Mouse (Mus musculus) lung, embryonic 14.5 days (tissue): Measurements from ENCODE around the gene Pcsk2. TPM values are rescaled to one million over a fixed set of nuclear protein-coding genes. Genes with fewer than 3 reads are reported as not detected.

Experiments
- ATAC-seq: fragments of 200-750 bp; cut with Nextera tagmentation; 2 replicates; pipeline ENCODE4 v1.8.0; 2017; ENCODE audit warnings: mild to moderate bottlenecking, moderate TSS enrichment, moderate library complexity; ENCODE audit not compliant: insufficient read depth
- DNase-seq: peaks from one replicate; pipeline ENCODE4 v3.0.0-alpha.2; 2015
- H3K27ac ChIP-seq: fragments of 300-500 bp; sonication (generic); 2 replicates; pipeline ENCODE4 v1.5.1; 2014; ENCODE audit warnings: low read depth, mild to moderate bottlenecking, moderate library complexity
- H3K27me3 ChIP-seq: fragments of 300-500 bp; sonication (generic); 2 replicates; pipeline ENCODE4 v1.6.1; 2014; ENCODE audit warnings: low read length, control low read depth; ENCODE audit not compliant: insufficient read depth
- H3K36me3 ChIP-seq: fragments of 300-500 bp; sonication (generic); 2 replicates; pipeline ENCODE4 v1.6.1; 2014; ENCODE audit warnings: control low read depth; ENCODE audit not compliant: insufficient read depth
- H3K4me1 ChIP-seq: fragments of 300-500 bp; sonication (generic); 2 replicates; pipeline ENCODE4 v1.6.1; 2014; ENCODE audit warnings: antibody characterized with exemption, control low read depth; ENCODE audit not compliant: insufficient read depth
- H3K4me2 ChIP-seq: fragments of 300-500 bp; sonication (generic); 2 replicates; pipeline ENCODE4 v1.6.1; 2014; ENCODE audit warnings: mild to moderate bottlenecking
- H3K4me3 ChIP-seq: fragments of 300-500 bp; sonication (generic); 2 replicates; pipeline ENCODE4 v1.5.1; 2014; ENCODE audit warnings: low read depth, low read length
- H3K9ac ChIP-seq: fragments of 300-500 bp; sonication (generic); 2 replicates; pipeline ENCODE4 v1.6.1; 2014
- H3K9me3 ChIP-seq: fragments of 300-500 bp; sonication (generic); 2 replicates; pipeline ENCODE4 v1.6.1; 2016; ENCODE audit warnings: low read depth, low read length, control low read depth
- CTCF ChIP-seq: IDR thresholded peaks from 2 replicates; pipeline ENCODE4 v1.5.1; 2016; ENCODE audit warnings: antibody characterized with exemption, low read depth
- WGBS: fragments of 180-500 bp; shearing (Covaris S2); extraction: QIAGEN DNeasy Blood & Tissue Kit; methylation state at CpG from one replicate; pipeline ENCODE4 v1.1.7; 2014; 5-methylcytosine and 5-hydroxymethylcytosine counted together
- polyA plus RNA-seq: library from polyadenylated mRNA; unstranded; fragments of >200 nt; fragmentation: Nextera tagmentation; extraction: Ambion mirVana; gene quantifications from 2 replicates; pipeline ENCODE4 v1.2.1, GENCODE M21; 2014

Pcsk2 gene
- polyA plus RNA-seq, 1 experiment from 2014 or later, result 0.04 TPM

DNA sequence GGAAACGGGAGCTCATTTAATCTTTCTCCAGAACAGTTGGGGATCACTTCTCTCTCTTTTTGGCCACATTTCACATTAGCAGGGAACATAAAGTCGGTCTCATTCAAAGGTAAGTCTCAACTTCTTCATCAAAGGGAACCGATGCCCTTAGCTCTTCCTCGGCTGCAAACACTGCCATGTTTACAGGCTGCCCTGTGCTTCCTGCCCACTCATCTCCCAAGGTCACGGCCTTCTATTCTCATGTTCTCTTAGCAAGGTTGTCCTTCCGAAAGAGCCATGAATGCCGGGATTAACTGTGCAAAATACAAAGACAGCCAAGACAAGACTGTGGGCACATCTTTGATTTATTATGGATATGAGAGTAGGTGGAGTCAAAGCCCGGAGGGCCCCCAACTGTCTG, 178.8 kb downstream of the Pcsk2 start:
- no peak overlapping the region for H3K4me3 ChIP-seq
- TF ChIP-seq CTCF, result no peak
- ATAC-seq, result no peak
- 69% methylated on average over 8 of the region's 8 CpGs for WGBS
- H3K4me2 ChIP-seq, result no peak overlapping the region
- H3K9me3 ChIP-seq, result no peaks in the 10 kb centered on the region
- no peak overlapping the region for H3K27ac ChIP-seq
- no peaks in the 10 kb centered on the region for H3K27me3 ChIP-seq
- no peaks in the 10 kb centered on the region for H3K36me3 ChIP-seq
- H3K9ac ChIP-seq, result no peak overlapping the region
- no peaks in the 10 kb centered on the region for H3K4me1 ChIP-seq
- DNase-seq, result no peak

DNA sequence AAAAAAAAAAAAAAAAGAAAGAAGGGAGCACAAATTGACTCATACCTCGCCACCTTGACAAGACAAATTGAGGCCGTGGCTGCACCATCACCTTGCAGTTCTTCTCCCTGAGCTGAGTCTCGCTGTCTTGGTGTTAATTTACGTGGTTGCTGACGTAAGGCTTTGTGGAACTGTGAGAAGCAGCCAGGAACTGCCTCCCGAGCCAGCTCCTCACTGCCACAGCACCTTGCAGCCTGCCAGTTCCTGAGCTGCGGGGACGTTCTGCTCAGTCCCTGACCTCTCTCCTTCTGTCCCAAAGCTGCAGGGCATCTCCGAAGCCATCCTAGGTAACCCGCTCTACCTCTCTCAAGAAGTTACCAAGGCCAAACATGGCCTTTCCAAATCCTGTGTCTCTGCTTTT, 186.5 kb downstream of the Pcsk2 start:
- Histone ChIP-seq H3K4me2 (no peak overlapping the region), H3K27ac (no peak overlapping the region), H3K4me1 (no peaks in the 10 kb centered on the region), H3K4me3 (no peak overlapping the region), H3K27me3 (no peaks in the 10 kb centered on the region), H3K9ac (no peak overlapping the region), H3K36me3 (no peaks in the 10 kb centered on the region), H3K9me3 (no peaks in the 10 kb centered on the region)
- no peak for TF ChIP-seq CTCF
- 65% methylated on average over 10 of the region's 10 CpGs for WGBS
- ATAC-seq (no peak), DNase-seq (no peak)

DNA sequence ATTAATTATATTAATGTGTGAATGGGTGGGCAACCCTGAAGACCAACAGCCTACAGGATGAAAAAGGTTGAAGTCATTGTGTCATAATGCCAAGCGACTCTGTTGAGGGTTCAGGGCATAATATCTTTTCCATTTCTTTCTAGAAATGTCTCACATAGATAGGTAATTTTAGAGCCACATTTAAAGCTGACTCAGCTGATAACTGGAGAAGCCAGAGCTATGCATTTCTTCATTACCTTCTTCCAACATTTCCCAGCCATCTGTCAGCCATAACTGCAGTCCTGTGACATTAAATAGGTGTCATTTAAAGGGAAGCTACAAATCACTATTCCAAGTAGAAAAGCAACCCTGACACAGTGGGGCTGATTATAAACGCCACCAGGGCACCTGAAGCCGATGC, 189.5 kb downstream of the Pcsk2 start:
- Histone ChIP-seq H3K4me1 (no peaks in the 10 kb centered on the region), H3K27me3 (no peaks in the 10 kb centered on the region), H3K9ac (no peak overlapping the region), H3K27ac (no peak overlapping the region), H3K9me3 (no peaks in the 10 kb centered on the region), H3K4me2 (no peak overlapping the region), H3K4me3 (no peak overlapping the region), H3K36me3 (no peaks in the 10 kb centered on the region)
- ATAC-seq (no peak), DNase-seq (no peak)
- no peak for TF ChIP-seq CTCF
- 73% methylated on average over 3 of the region's 3 CpGs for WGBS

DNA sequence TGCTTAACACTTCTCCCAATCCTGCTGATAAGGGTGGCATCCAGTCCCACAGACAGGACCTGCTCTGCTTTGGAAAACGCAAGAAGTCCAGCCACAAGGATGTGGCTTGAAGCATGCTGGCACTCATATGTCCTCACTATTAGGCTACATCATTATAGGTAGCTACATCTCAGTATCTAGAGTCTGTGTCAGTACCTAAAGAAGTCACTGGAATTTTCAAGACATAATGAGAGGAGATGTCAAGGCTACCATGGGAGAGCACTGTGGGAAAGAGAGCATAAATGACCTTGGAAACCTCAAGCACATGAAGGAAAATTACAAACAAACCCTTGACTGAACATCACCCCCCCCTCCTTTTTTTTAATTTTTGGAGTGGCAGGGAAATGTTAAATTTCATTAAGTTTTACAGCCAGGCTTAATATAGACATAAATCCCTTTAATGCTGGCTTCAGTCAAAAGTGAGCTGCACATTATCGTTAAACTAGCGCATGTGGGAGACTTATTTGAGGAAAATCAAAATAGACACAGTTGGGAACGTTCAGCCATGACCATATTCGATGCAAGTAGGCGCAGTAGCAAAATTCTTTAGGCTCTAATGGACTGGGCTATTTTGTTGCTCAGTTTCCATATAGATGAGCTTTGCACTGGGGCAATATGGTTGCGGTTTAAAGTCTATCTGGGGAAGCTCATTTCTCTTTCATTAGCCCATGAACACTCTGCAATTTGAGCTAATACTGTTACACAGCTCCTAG, 193.7 kb downstream of the Pcsk2 start:
- H3K27me3 ChIP-seq, result no peaks in the 10 kb centered on the region
- no peaks in the 10 kb centered on the region for H3K9me3 ChIP-seq
- TF ChIP-seq CTCF, result no peak
- 80% methylated on average over 7 of the region's 7 CpGs for WGBS
- DNase-seq, result no peak
- no peaks in the 10 kb centered on the region for H3K36me3 ChIP-seq
- H3K4me3 ChIP-seq, result no peak overlapping the region
- ATAC-seq, result no peak
- H3K27ac ChIP-seq, result no peak overlapping the region
- no peaks in the 10 kb centered on the region for H3K4me1 ChIP-seq
- H3K9ac ChIP-seq, result no peak overlapping the region
- no peak overlapping the region for H3K4me2 ChIP-seq

DNA sequence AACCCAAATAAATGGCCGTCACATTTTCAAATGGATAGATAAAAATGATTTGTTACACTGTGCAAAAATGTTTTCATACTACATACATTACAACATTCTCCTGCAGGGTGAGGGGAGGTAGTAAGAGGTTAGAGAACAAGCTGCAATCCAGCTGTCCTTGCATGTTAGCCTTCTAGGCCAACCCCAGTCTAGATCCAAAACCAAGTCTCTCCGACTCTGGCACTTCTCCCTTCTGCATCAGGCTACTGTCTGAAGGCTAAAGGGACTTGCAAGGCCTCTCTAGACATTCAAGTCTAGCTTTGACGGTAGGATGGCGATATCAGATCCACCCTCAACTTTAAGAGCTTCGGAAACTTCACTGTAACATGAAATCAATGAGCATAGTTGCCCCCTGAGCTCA, 196.5 kb downstream of the Pcsk2 start:
- 73% methylated on average over 5 of the region's 5 CpGs for WGBS
- ATAC-seq, result no peak
- Histone ChIP-seq H3K4me3 (no peak overlapping the region), H3K9ac (no peak overlapping the region), H3K27me3 (no peaks in the 10 kb centered on the region), H3K9me3 (no peaks in the 10 kb centered on the region), H3K36me3 (no peaks in the 10 kb centered on the region), H3K27ac (no peak overlapping the region), H3K4me2 (no peak overlapping the region), H3K4me1 (no peaks in the 10 kb centered on the region)
- TF ChIP-seq CTCF, result no peak
- no peak for DNase-seq

DNA sequence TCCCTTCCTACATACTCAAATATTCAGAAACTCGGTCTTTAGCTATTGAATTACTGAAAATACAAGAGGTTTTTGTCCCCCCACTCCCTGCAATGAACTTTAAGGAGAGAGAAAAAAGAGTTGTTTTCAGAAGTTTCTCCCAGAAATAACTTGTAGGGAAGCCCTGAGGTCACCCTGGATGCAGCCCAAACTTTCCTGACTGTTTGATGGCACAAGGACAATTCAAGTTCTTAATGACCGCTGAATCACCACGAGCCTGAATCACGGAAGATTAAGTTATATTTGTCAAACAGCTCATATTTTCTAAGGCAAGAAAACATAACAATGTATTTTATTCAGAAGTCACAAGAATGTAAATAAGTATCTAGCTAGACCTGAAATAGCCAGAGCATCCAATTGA, 197.1 kb downstream of the Pcsk2 start:
- WGBS, result 60% methylated on average over 4 of the region's 4 CpGs
- Histone ChIP-seq H3K9ac (no peak overlapping the region), H3K9me3 (no peaks in the 10 kb centered on the region), H3K4me1 (no peaks in the 10 kb centered on the region), H3K27me3 (no peaks in the 10 kb centered on the region), H3K4me3 (no peak overlapping the region), H3K27ac (no peak overlapping the region), H3K36me3 (no peaks in the 10 kb centered on the region), H3K4me2 (no peak overlapping the region)
- DNase-seq, result peak; percentile 3
- TF ChIP-seq CTCF, result no peak
- ATAC-seq, result no peak

DNA sequence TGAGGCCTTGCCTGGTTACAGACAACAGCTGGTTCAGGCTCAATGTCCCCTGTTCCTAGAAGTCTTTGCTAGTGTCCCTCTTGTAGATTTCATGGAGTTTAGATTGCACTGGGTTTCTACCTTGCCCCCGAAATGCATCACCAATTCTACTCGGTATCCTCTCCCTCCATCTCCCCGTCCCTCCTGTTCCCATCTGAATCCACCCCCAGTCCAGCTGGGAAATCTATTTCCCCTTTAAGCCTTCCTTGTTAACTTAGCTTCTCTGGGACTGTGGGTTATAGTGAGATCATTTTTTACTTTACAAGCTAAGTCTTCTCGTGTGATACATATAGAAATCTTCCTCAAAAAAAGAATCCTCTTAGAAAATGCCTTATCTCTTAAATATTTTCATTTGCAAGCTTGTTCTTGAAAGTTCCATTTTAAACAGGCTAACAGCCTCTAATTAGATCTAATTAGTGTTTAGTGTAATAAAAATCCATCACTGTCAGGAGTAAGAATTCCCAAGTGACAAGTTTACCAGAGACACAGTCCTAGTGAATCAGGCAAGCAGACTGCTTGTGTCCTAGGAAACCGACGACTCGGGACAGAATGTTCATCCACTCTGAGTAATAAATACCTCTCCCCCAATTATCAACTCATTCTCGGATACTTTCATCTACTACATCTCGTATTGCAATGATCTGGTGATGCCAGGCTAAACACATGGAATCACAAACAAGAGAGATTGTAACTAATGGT, 206.3 kb downstream of the Pcsk2 start:
- DNase-seq (no peak), ATAC-seq (no peak)
- H3K9me3 ChIP-seq, result no peaks in the 10 kb centered on the region
- no peak for TF ChIP-seq CTCF
- no peak overlapping the region for H3K9ac ChIP-seq
- H3K4me3 ChIP-seq, result no peak overlapping the region
- no peak overlapping the region for H3K27ac ChIP-seq
- no peak overlapping the region for H3K4me2 ChIP-seq
- no peaks in the 10 kb centered on the region for H3K36me3 ChIP-seq
- WGBS, result 61% methylated on average over 9 of the region's 9 CpGs
- H3K4me1 ChIP-seq, result no peaks in the 10 kb centered on the region
- no peaks in the 10 kb centered on the region for H3K27me3 ChIP-seq
